Mouse (Mus musculus) MEL (cell line): ENCODE measurements around the gene Crbn. TPM values are rescaled to one million over a fixed set of nuclear protein-coding genes. Genes with fewer than 3 reads are reported as not detected.

ENCODE experiments used
- DNase-seq: peaks from one replicate; pipeline ENCODE4 v3.0.0; 2011; ENCODE audit warnings: low read depth, low spot score
- H3K27ac ChIP-seq: 2 replicates; pipeline ENCODE4 v1.5.1; 2012; ENCODE audit warnings: low read depth, mild to moderate bottlenecking, control low read depth, low read length, moderate library complexity; ENCODE audit not compliant: control insufficient read depth
- H3K27me3 ChIP-seq, 2 experiments: fragments of 150-350 bp in 1 of 2; sonication (generic) in 1 of 2; 2 replicates each; pipeline ENCODE4 v1.6.1; 2012; ENCODE audit warnings: low read length in 2 of 2, mild to moderate bottlenecking in 2 of 2, improper control_type of control experiment in 1 of 2, moderate library complexity in 1 of 2; ENCODE audit not compliant: insufficient read depth in 2 of 2, control insufficient read depth in 1 of 2
- H3K36me3 ChIP-seq, 2 experiments: 2 replicates each; pipeline ENCODE4 v1.6.1; 2012 to 2014; ENCODE audit warnings: low read length in 2 of 2, improper control_type of control experiment in 1 of 2, inconsistent platforms in 1 of 2, mild to moderate bottlenecking in 1 of 2; ENCODE audit not compliant: insufficient read depth in 2 of 2, control insufficient read depth in 1 of 2
- H3K4me1 ChIP-seq, 2 experiments: fragments of 150-350 bp in 1 of 2; sonication (generic) in 1 of 2; 2 replicates each; pipeline ENCODE4 v1.6.1; 2012; ENCODE audit warnings: low read length in 2 of 2, improper control_type of control experiment in 1 of 2, mild to moderate bottlenecking in 1 of 2; ENCODE audit not compliant: insufficient read depth in 2 of 2, control insufficient read depth in 1 of 2
- H3K4me3 ChIP-seq, 2 experiments: fragments of 150-350 bp in 1 of 2; sonication (generic) in 1 of 2; 2 replicates each; pipeline ENCODE4 v1.5.1; 2012; ENCODE audit warnings: low read depth in 2 of 2, low read length in 2 of 2, mild to moderate bottlenecking in 2 of 2, moderate library complexity in 2 of 2, control low read depth in 1 of 2, improper control_type of control experiment in 1 of 2; ENCODE audit not compliant: control insufficient read depth in 1 of 2, insufficient read depth in 1 of 2
- H3K79me2 ChIP-seq: 2 replicates; pipeline ENCODE4 v1.6.1; 2012; ENCODE audit warnings: mild to moderate bottlenecking, low read length, moderate library complexity; ENCODE audit not compliant: control insufficient read depth, poor library complexity, insufficient read depth
- H3K9ac ChIP-seq: 2 replicates; pipeline ENCODE4 v1.6.1; 2012; ENCODE audit warnings: low read depth, mild to moderate bottlenecking, control low read depth, low read length, moderate library complexity; ENCODE audit not compliant: control insufficient read depth, poor library complexity, severe bottlenecking
- H3K9me3 ChIP-seq: fragments of 150-350 bp; sonication (generic); replicated peaks from 2 replicates; pipeline ENCODE4 v1.6.1; 2012; ENCODE audit warnings: mild to moderate bottlenecking, low read length, improper control_type of control experiment, moderate library complexity; ENCODE audit not compliant: insufficient read depth
- BHLHE40 ChIP-seq: IDR thresholded peaks from 2 replicates; pipeline ENCODE4 v1.6.1; 2012; ENCODE audit warnings: low read depth, mild to moderate bottlenecking, inconsistent platforms, low read length, improper control_type of control experiment, borderline replicate concordance
- CHD2 ChIP-seq: IDR thresholded peaks from 2 replicates; pipeline ENCODE4 v1.6.1; 2011; ENCODE audit warnings: low read length, improper control_type of control experiment
- ELF1 ChIP-seq: IDR thresholded peaks from 2 replicates; pipeline ENCODE4 v1.6.1; 2014; ENCODE audit warnings: low read depth, mild to moderate bottlenecking, inconsistent platforms, low read length, improper control_type of control experiment, moderate library complexity
- EP300 ChIP-seq, 2 experiments: IDR thresholded peaks; 2 replicates each; pipeline ENCODE4 v1.6.1; 2011; ENCODE audit warnings: improper control_type of control experiment in 2 of 2, low read length in 2 of 2, low read depth in 1 of 2, mild to moderate bottlenecking in 1 of 2
- JUND ChIP-seq: IDR thresholded peaks from 2 replicates; pipeline ENCODE4 v1.6.1; 2011; ENCODE audit warnings: low read depth, mild to moderate bottlenecking, improper control_type of control experiment, low read length
- MAX ChIP-seq: IDR thresholded peaks from 2 replicates; pipeline ENCODE4 v1.6.1; 2011; ENCODE audit warnings: low read length, improper control_type of control experiment
- MYB ChIP-seq: IDR thresholded peaks from 2 replicates; pipeline ENCODE4 v1.6.1; 2011; ENCODE audit warnings: mild to moderate bottlenecking, low read depth, low read length, improper control_type of control experiment
- NELFE ChIP-seq: IDR thresholded peaks from 2 replicates; pipeline ENCODE4 v1.6.1; 2011; ENCODE audit warnings: low read depth, low read length, improper control_type of control experiment
- NRF1 ChIP-seq: IDR thresholded peaks from 2 replicates; pipeline ENCODE4 v1.6.1; 2014; ENCODE audit warnings: low read depth, mild to moderate bottlenecking, inconsistent platforms, low read length, improper control_type of control experiment, moderate library complexity; ENCODE audit not compliant: poor library complexity, insufficient read depth, severe bottlenecking
- RAD21 ChIP-seq: IDR thresholded peaks from 2 replicates; pipeline ENCODE4 v1.6.1; 2011; ENCODE audit warnings: mild to moderate bottlenecking, low read depth, low read length, improper control_type of control experiment
- SIN3A ChIP-seq: IDR thresholded peaks from 2 replicates; pipeline ENCODE4 v1.6.1; 2012; ENCODE audit warnings: low read length, improper control_type of control experiment, inconsistent platforms
- TBP ChIP-seq: IDR thresholded peaks from 2 replicates; pipeline ENCODE4 v1.8.0; 2011; ENCODE audit warnings: low read depth, low read length, improper control_type of control experiment
- TCF12 ChIP-seq: IDR thresholded peaks from 2 replicates; pipeline ENCODE4 v1.6.1; 2014; ENCODE audit warnings: low read depth, mild to moderate bottlenecking, inconsistent platforms, low read length, improper control_type of control experiment, moderate library complexity
- USF1 ChIP-seq: IDR thresholded peaks from 2 replicates; pipeline ENCODE4 v1.6.1; 2014; ENCODE audit warnings: low read depth, mild to moderate bottlenecking, inconsistent platforms, low read length, improper control_type of control experiment, moderate library complexity
- ZC3H11A ChIP-seq: IDR thresholded peaks from 2 replicates; pipeline ENCODE4 v1.6.1; 2012; ENCODE audit warnings: low read depth, mild to moderate bottlenecking, inconsistent platforms, low read length, improper control_type of control experiment
- ZMIZ1 ChIP-seq: IDR thresholded peaks from 2 replicates; pipeline ENCODE4 v1.6.1; 2012; ENCODE audit warnings: low read depth, mild to moderate bottlenecking, inconsistent platforms, low read length, improper control_type of control experiment, moderate library complexity
- polyA plus RNA-seq, 2 experiments: library from polyadenylated mRNA; stranded (reverse) in 1 of 2; unstranded in 1 of 2; fragments of >175 nt in 1 of 2; fragments of >200 nt in 1 of 2; gene quantifications; 2 replicates each; pipeline versions ENCODE4 v1.2.1 to v1.2.4; 2012; ENCODE audit warnings: low replicate concordance in 2 of 2, low read depth in 1 of 2; ENCODE audit not compliant: insufficient read length in 2 of 2, insufficient read depth in 1 of 2, missing spikeins in 1 of 2
- total RNA-seq: library from RNA; depleted of rRNA; stranded (reverse); fragments of 300-350 nt; gene quantifications from 2 replicates; pipeline ENCODE4 v1.2.3, GENCODE M21; 2012

The Crbn gene
- total and polyA plus RNA-seq, 3 experiments, result 17.0 to 21.0 TPM; not detected in 1

DNA sequence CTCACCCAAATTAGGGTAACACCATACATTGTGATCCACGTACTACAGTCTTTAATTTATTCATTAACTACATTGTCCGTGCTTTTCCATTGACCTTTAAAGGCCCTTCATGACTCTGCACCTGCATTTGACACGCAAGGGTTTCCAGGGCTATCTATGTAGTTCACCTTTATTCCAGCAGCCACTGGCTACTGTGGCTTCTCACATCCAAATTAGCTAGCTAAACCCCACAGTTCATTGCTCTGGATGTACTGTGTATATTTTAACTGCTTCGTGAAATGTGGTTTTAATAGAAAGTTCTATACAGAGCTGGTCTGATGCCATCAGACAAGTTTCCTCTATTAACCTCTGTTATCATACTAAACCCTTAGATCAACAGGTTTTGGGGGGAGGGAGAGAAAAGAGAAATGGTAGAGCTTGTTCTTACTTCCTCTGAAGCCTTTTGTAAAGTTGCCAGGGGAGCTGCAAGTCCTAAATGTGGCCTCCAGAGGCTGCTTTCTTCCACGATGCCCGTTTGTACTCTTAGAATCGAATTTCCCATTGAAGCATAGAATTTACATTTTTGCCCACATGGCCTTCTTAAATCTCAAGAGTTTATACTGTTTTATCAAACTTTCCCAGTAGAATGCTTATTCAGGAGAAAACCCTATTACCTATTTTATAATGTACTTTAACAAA is 56.2 kb downstream of the Crbn start:
- peaks cover 0 to 3% of the 10 kb centered on the region in 2 experiments; a peak in 2 of 4 replicates for H3K4me1 ChIP-seq
- H3K9ac ChIP-seq, result no peak overlapping the region
- no peaks in the 10 kb centered on the region for H3K27me3 ChIP-seq
- no peak for TF ChIP-seq MAX
- TF ChIP-seq NELFE, result no peak
- no peak for TF ChIP-seq CHD2
- no peak for TF ChIP-seq ZC3H11A
- no peak for TF ChIP-seq SIN3A
- TF ChIP-seq BHLHE40, result no peak
- TF ChIP-seq MYB, result no peak
- TF ChIP-seq ZMIZ1, result no peak
- TF ChIP-seq ELF1, result no peak
- H3K4me3 ChIP-seq, result no peak overlapping the region
- DNase-seq, result no peak
- no peaks in the 10 kb centered on the region for H3K9me3 ChIP-seq
- no peaks in the 10 kb centered on the region for H3K79me2 ChIP-seq
- H3K36me3 ChIP-seq, result no peaks in the 10 kb centered on the region; a peak in 1 of 4 replicates
- no peak overlapping the region for H3K27ac ChIP-seq

DNA sequence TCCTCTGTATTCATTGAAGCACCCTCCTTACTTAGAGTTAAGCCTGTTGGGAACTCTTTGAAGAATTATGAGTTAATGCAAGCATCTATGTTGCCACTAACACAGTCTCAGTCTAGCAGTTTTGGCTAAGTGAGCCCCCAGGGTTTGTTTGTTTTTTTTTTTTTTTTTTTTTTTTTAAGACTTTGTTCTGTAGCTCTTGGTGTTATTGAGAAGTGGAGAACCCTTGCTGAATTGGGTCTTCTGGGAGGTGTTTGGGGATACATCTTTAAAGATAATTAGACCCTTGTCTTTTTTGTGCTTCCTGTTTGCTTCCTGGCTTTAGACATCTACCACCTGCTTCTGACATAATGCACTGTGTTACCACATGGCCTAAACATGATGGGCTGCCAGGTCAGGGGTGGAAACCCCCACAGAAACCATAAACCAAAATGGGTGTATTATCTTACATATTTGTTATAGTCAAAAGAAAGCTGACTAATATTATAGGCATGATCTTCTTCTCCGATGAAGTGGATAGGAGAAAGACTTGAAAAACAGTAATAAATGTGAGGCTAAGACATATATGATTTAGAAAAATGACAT is 59.5 kb downstream of the Crbn start:
- Histone ChIP-seq H3K4me1 (no peaks in the 10 kb centered on the region), H3K36me3 (no peaks in the 10 kb centered on the region), H3K9ac (no peak overlapping the region), H3K9me3 (no peaks in the 10 kb centered on the region), H3K4me3 (no peak overlapping the region), H3K27me3 (no peaks in the 10 kb centered on the region), H3K27ac (no peak overlapping the region), H3K79me2 (no peaks in the 10 kb centered on the region)
- no peak for DNase-seq
- TF ChIP-seq EP300 (IDR thresholded peaks at IDR 0.05; ENCODE audit: low read depth in 1 of 2, low read length in 2 of 2) (no peak), USF1 (no peak), SIN3A (no peak), NRF1 (no peak), JUND (no peak), NELFE (no peak), RAD21 (no peak), TBP (no peak), TCF12 (no peak)
